Mouse (Mus musculus): ENCODE results near the gene Spata32. TPM values are rescaled to one million over a fixed set of nuclear protein-coding genes. Genes with fewer than 3 reads are reported as not detected.

Gene Spata32
- total and polyA plus RNA-seq, 3 experiments: not detected

DNA sequence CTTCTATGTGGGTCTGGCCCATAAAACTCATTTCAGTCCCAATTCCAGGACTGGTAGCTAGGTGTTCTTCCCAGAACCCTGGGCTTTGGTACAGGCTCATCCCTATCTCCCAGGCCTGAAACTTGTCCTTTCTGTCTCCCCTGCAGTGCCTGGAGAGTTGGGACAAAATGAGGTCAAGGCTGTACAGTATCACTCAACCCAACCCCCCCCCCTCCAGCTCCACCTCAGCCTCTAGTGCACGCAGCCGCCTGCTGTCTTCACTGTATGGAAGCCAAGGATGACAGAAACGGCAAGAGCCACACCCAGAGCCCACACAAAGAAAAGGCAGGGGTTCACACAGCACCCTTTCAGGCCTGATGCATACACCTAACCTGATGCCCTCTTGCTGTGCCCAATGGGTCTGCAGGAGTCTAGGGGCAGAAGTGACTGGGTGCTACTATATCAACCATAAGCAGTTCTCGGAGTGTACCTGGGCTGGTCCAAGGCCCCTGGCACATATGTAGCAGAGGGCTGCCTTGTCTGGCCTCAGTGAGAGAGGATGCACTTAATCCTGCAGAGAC, 28.6 kb upstream of the Spata32 start:
- no peak overlapping the region for H3K9ac ChIP-seq (ENCODE audit: insufficient read depth, low read depth)
- H3K27me3 ChIP-seq (replicated peaks): no peaks in the 10 kb centered on the region
- no peaks in the 10 kb centered on the region for H3K9me3 ChIP-seq (replicated peaks; ENCODE audit: low read length)
- H3K27ac ChIP-seq (ENCODE audit: insufficient read depth, low read depth): no peak overlapping the region
- no peak for TF ChIP-seq MAZ (IDR thresholded peaks at IDR 0.05; ENCODE audit: low read depth, low read length)
- no peak for TF ChIP-seq SIN3A (IDR thresholded peaks at IDR 0.05; ENCODE audit: low read length)
- TF ChIP-seq ELF1 (IDR thresholded peaks at IDR 0.05; ENCODE audit: low read depth, low read length): no peak
- no peak for TF ChIP-seq TBP (conservative IDR thresholded peaks at IDR 0.05; ENCODE audit: low read depth, low read length)
- no peak for TF ChIP-seq CHD1 (IDR thresholded peaks at IDR 0.05; ENCODE audit: low read depth, low read length)
- TF ChIP-seq ZMIZ1 (IDR thresholded peaks at IDR 0.05; ENCODE audit: low read depth, low read length): no peak
- H3K4me1 ChIP-seq (ENCODE audit: control insufficient read depth in 1 of 2, insufficient read depth in 2 of 2): peaks cover 34 to 69% of the 10 kb centered on the region in 2 experiments
- H3K4me2 ChIP-seq (ENCODE audit: insufficient read depth, low read depth, poor library complexity, severe bottlenecking): no peak overlapping the region
- dilution Hi-C loops (cut with MboI; ENCODE audit: extremely low pct_ligation_motif_present, extremely low pct_unique_long_range_greater_than_20kb, low sequenced_read_pairs): no loop called here
- in situ Hi-C loops (cut with MboI; ENCODE audit: low pct_ligation_motif_present, low pct_unique_long_range_greater_than_20kb, low sequenced_read_pairs): no loop called here
- DNase-seq (ENCODE audit: extremely low read depth): no peak
- H3K79me2 ChIP-seq (replicated peaks; ENCODE audit: control insufficient read depth, extremely low read depth, insufficient read depth, poor library complexity, severe bottlenecking): peaks cover 17% of the 10 kb centered on the region
- peaks cover 8 to 34% of the 10 kb centered on the region in 2 experiments for H3K36me3 ChIP-seq (replicated peaks in 1 of 2; ENCODE audit: control insufficient read depth in 1 of 2, insufficient read depth in 1 of 2, low read length in 1 of 2)
- no peak overlapping the region for H3K4me3 ChIP-seq (replicated peaks in 1 of 3; ENCODE audit: low read depth in 2 of 3, low read length in 2 of 3, poor library complexity in 1 of 3)

DNA sequence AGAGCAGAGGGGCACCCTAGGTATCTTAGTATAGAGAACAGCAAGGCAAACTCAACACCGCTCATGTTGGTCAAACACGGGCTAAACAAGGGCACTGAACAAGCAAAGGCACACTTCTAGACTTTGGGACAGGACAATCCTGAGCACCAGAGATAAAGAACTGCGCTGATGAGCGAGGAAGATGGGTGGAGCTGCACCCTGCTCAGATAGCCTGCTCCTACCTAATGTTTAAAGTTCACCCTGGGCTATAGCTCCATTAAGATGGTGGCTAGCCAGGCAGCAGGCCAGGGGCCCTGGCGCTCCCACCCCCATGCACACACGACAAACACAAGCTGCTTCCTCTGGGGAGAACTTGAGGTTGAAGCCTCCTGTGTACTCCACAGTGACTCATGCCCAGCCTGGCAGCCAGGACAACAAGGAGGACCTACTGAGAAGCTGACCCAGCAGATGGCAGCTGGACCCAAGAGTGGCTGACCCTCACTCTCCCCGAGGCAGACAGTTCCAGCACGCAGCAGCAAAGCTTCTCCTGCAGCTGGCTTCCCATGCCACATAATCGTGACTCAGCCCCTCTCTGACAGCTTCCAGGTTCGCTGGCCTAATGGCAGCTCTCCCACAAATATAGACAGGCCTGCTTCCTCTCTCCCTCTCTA, 28.0 kb upstream of the Spata32 start:
- Histone ChIP-seq H3K36me3 (replicated peaks in 1 of 2; ENCODE audit: control insufficient read depth in 1 of 2, insufficient read depth in 1 of 2, low read length in 1 of 2) (peaks cover 13 to 39% of the 10 kb centered on the region in 2 experiments), H3K27ac (ENCODE audit: insufficient read depth, low read depth) (no peak overlapping the region), H3K9ac (ENCODE audit: insufficient read depth, low read depth) (no peak overlapping the region), H3K4me1 (ENCODE audit: control insufficient read depth in 1 of 2, insufficient read depth in 2 of 2) (peaks cover 34 to 69% of the 10 kb centered on the region in 2 experiments), H3K27me3 (replicated peaks) (no peaks in the 10 kb centered on the region), H3K9me3 (replicated peaks; ENCODE audit: low read length) (no peaks in the 10 kb centered on the region), H3K4me3 (replicated peaks in 1 of 3; ENCODE audit: low read depth in 2 of 3, low read length in 2 of 3, poor library complexity in 1 of 3) (no peak overlapping the region), H3K4me2 (ENCODE audit: insufficient read depth, low read depth, poor library complexity, severe bottlenecking) (no peak overlapping the region), H3K79me2 (replicated peaks; ENCODE audit: control insufficient read depth, extremely low read depth, insufficient read depth, poor library complexity, severe bottlenecking) (peaks cover 14% of the 10 kb centered on the region)
- DNase-seq (ENCODE audit: extremely low read depth): no peak
- dilution Hi-C loops (cut with MboI; ENCODE audit: extremely low pct_ligation_motif_present, extremely low pct_unique_long_range_greater_than_20kb, low sequenced_read_pairs): no loop called here
- in situ Hi-C loops (cut with MboI; ENCODE audit: low pct_ligation_motif_present, low pct_unique_long_range_greater_than_20kb, low sequenced_read_pairs): no loop called here
- TF ChIP-seq ZNF384 (IDR thresholded peaks at IDR 0.05; ENCODE audit: low read depth, low read length) (no peak), TCF12 (IDR thresholded peaks at IDR 0.05; ENCODE audit: low read depth, low read length) (0 out of 2 replicates have a peak, but pooled peaks have one; percentile 9)

DNA sequence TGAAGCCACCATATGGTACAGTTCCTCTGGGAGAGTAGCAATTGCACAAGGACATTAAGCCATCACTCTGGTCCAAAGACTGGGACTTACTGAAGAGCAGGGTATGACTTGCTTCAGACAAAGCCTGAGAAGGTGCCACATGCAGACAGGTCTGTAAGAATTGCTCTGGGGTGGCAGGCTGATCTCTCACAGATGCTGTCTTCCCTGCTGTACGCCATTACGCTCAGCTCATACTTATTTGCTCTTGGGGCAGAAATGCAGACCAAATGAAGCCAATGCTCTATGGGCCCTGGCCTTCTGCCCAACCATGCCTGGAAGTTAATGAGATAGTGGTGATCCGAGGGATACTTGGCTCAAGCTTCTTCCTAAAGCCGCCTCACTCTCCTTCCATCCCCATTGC, 26.6 kb upstream of the Spata32 start:
- peaks cover 31 to 72% of the 10 kb centered on the region in 2 experiments for H3K4me1 ChIP-seq (ENCODE audit: control insufficient read depth in 1 of 2, insufficient read depth in 2 of 2)
- H3K4me3 ChIP-seq (replicated peaks in 1 of 3; ENCODE audit: low read depth in 2 of 3, low read length in 2 of 3, poor library complexity in 1 of 3): no peak overlapping the region
- no peak overlapping the region for H3K4me2 ChIP-seq (ENCODE audit: insufficient read depth, low read depth, poor library complexity, severe bottlenecking)
- no peaks in the 10 kb centered on the region for H3K9me3 ChIP-seq (replicated peaks; ENCODE audit: low read length)
- peaks cover 14% of the 10 kb centered on the region for H3K79me2 ChIP-seq (replicated peaks; ENCODE audit: control insufficient read depth, extremely low read depth, insufficient read depth, poor library complexity, severe bottlenecking)
- dilution Hi-C loops (cut with MboI; ENCODE audit: extremely low pct_ligation_motif_present, extremely low pct_unique_long_range_greater_than_20kb, low sequenced_read_pairs): no loop called here
- no peak overlapping the region for H3K27ac ChIP-seq (ENCODE audit: insufficient read depth, low read depth)
- no peaks in the 10 kb centered on the region for H3K27me3 ChIP-seq (replicated peaks)
- TF ChIP-seq PAX5 (IDR thresholded peaks at IDR 0.05; ENCODE audit: low read length) (no peak), UBTF (IDR thresholded peaks at IDR 0.05; ENCODE audit: low read depth, low read length) (no peak), TBP (conservative IDR thresholded peaks at IDR 0.05; ENCODE audit: low read depth, low read length) (no peak), ZMIZ1 (IDR thresholded peaks at IDR 0.05; ENCODE audit: low read depth, low read length) (no peak), ELF1 (IDR thresholded peaks at IDR 0.05; ENCODE audit: low read depth, low read length) (no peak), SIN3A (IDR thresholded peaks at IDR 0.05; ENCODE audit: low read length) (no peak), ZNF384 (IDR thresholded peaks at IDR 0.05; ENCODE audit: low read depth, low read length) (no peak), GABPA (IDR thresholded peaks at IDR 0.05; ENCODE audit: insufficient replicate concordance, low read depth, low read length) (no peak)
- DNase-seq (ENCODE audit: extremely low read depth): no peak
- H3K36me3 ChIP-seq (replicated peaks in 1 of 2; ENCODE audit: control insufficient read depth in 1 of 2, insufficient read depth in 1 of 2, low read length in 1 of 2): peaks cover 27 to 53% of the 10 kb centered on the region in 2 experiments
- in situ Hi-C loops (cut with MboI; ENCODE audit: low pct_ligation_motif_present, low pct_unique_long_range_greater_than_20kb, low sequenced_read_pairs): no loop called here
- no peak overlapping the region for H3K9ac ChIP-seq (ENCODE audit: insufficient read depth, low read depth)

Data from CH12.LX (cell line).